Mouse (Mus musculus) lung, postnatal 36 days (tissue): ENCODE results near the gene Pirb.

Experiments used
- DNase-seq: peaks from one replicate; pipeline ENCODE4 v3.0.0; 2022; ENCODE audit warnings: mixed read lengths

The Pirb gene

GRCm38 (mm10) chr7:3692382-3692986 lies 27.7 kb downstream of the Pirb start, which contains the start of gene Tsen34:
Gene Tsen34 (plus strand): TSS chr7:3692863.
- DNase-seq: no peak

GRCm38 (mm10) chr7:3691919-3692318 lies 28.3 kb downstream of the Pirb start:
- no peak for DNase-seq

GRCm38 (mm10) chr7:3685400-3686187 lies 34.6 kb downstream of the Pirb start:
- DNase-seq: no peak

GRCm38 (mm10) chr7:3684698-3685097 lies 35.5 kb downstream of the Pirb start:
- no peak for DNase-seq

- DNase-seq: no peak
Observed at GRCm38 (mm10) chr7:3683908-3684550, 36.2 kb downstream of the Pirb start.

GRCm38 (mm10) chr7:3677342-3677741 lies 42.8 kb downstream of the Pirb start, which contains the start of gene Tmc4:
Gene Tmc4 (minus strand): TSS chr7:3677553.
- peak; percentile 80 for DNase-seq

- no peak for DNase-seq
Observed at GRCm38 (mm10) chr7:3676371-3676770, 43.8 kb downstream of the Pirb start.

- no peak for DNase-seq
Observed at GRCm38 (mm10) chr7:3675228-3675548, 45.0 kb downstream of the Pirb start.

GRCm38 (mm10) chr7:3674507-3675227 lies 45.5 kb downstream of the Pirb start:
- DNase-seq: peak; percentile 93

- DNase-seq: peak; percentile 28
Observed at GRCm38 (mm10) chr7:3666921-3667391, 53.2 kb downstream of the Pirb start.

- peak; percentile 99 for DNase-seq
Observed at GRCm38 (mm10) chr7:3665215-3666114, 54.7 kb downstream of the Pirb start, which contains the start of gene Leng1. Gene Leng1 (minus strand): TSS chr7:3665840.

- DNase-seq: peak; percentile 17
Observed at GRCm38 (mm10) chr7:3664524-3665214, 55.5 kb downstream of the Pirb start.
